Mouse (Mus musculus) spleen, adult 2 months (tissue): Measurements from ENCODE around the gene Rb1. TPM values are rescaled to one million over a fixed set of nuclear protein-coding genes. Genes with fewer than 3 reads are reported as not detected.
A peak's percentile ranks its signal among the peaks of the same experiment; 100 is the strongest.

Experiments used
- DNase-seq, 2 experiments: peaks; one replicate each; pipeline versions ENCODE4 v3.0.0 to v3.0.0-alpha.2; 2012 to 2021; ENCODE audit warnings: low spot score in 2 of 2, low read depth in 1 of 2
- H3K27ac ChIP-seq: fragments of 200-500 bp; 2 replicates; pipeline ENCODE4 v1.5.1; 2012; ENCODE audit warnings: low read length, inconsistent platforms; ENCODE audit not compliant: insufficient read depth
- H3K27me3 ChIP-seq: fragments of 200-500 bp; 2 replicates; pipeline ENCODE4 v1.6.1; 2012; ENCODE audit warnings: mild to moderate bottlenecking, moderate library complexity, low read length, inconsistent platforms; ENCODE audit not compliant: control insufficient read depth, insufficient read depth
- H3K36me3 ChIP-seq: fragments of 200-500 bp; 2 replicates; pipeline ENCODE4 v1.6.1; 2012; ENCODE audit warnings: mild to moderate bottlenecking, low read length, inconsistent platforms; ENCODE audit not compliant: control insufficient read depth, insufficient read depth
- H3K4me1 ChIP-seq: fragments of 200-500 bp; 2 replicates; pipeline ENCODE4 v1.6.1; 2011; ENCODE audit warnings: inconsistent platforms; ENCODE audit not compliant: control insufficient read depth, insufficient read depth, insufficient read length
- H3K4me3 ChIP-seq: fragments of 200-500 bp; 2 replicates; pipeline ENCODE4 v1.5.1; 2011; ENCODE audit warnings: mild to moderate bottlenecking, inconsistent platforms; ENCODE audit not compliant: insufficient read depth, insufficient read length; ENCODE audit errors: extremely low read depth
- CTCF ChIP-seq: fragments of 200-500 bp; IDR thresholded peaks from 2 replicates; pipeline ENCODE4 v1.5.1; 2011; ENCODE audit warnings: mild to moderate bottlenecking, inconsistent platforms; ENCODE audit not compliant: insufficient read depth, insufficient read length, insufficient replicate concordance; ENCODE audit errors: extremely low read depth
- POLR2A ChIP-seq: fragments of 200-500 bp; IDR thresholded peaks from 2 replicates; pipeline ENCODE4 v1.6.1; 2011; ENCODE audit warnings: low read depth, low read length, inconsistent platforms
- WGBS: fragments of 180-500 bp; shearing (Covaris S2); methylation state at CpG from one replicate; pipeline ENCODE4 v1.1.7; 2018; 5-methylcytosine and 5-hydroxymethylcytosine counted together
- polyA plus RNA-seq: library from polyadenylated mRNA; depleted of rRNA; stranded (reverse); fragments of >200 nt; gene quantifications from 2 replicates; pipeline ENCODE4 v1.2.3, GENCODE M21; 2012

The Rb1 gene
- polyA plus RNA-seq, 1 experiment: 5.2 TPM

GRCm38 (mm10) chr14:73177961-73178360 is 147.7 kb downstream of the Rb1 start:
- no peak overlapping the region for H3K4me3 ChIP-seq
- TF ChIP-seq CTCF: no peak
- no peak for TF ChIP-seq POLR2A
- H3K4me1 ChIP-seq: peaks cover 5% of the 10 kb centered on the region; the same call in 1 of the 2 replicates
- no peaks in the 10 kb centered on the region for H3K27me3 ChIP-seq
- no peak for DNase-seq
- no peak overlapping the region for H3K27ac ChIP-seq
- peaks cover 6% of the 10 kb centered on the region; the same call in 1 of the 2 replicates for H3K36me3 ChIP-seq
- WGBS: 88% methylated on average over 11 of the region's 11 CpGs

- 75% methylated on average over 5 of the region's 5 CpGs for WGBS
Measured at GRCm38 (mm10) chr14:73176266-73176665, 149.4 kb downstream of the Rb1 start.

GRCm38 (mm10) chr14:73175814-73176213 is 149.8 kb downstream of the Rb1 start:
- Histone ChIP-seq H3K27me3 (no peaks in the 10 kb centered on the region), H3K4me3 (no peak overlapping the region), H3K27ac (no peak overlapping the region), H3K36me3 (peaks cover 6% of the 10 kb centered on the region; the same call in 1 of the 2 replicates), H3K4me1 (peaks cover 5% of the 10 kb centered on the region; the same call in 1 of the 2 replicates)
- 27% methylated on average over 6 of the region's 6 CpGs for WGBS
- TF ChIP-seq CTCF (no peak), POLR2A (no peak)
- peak in 1 of 2 experiments; percentile 22 for DNase-seq

More at GRCm38 (mm10) chr14:73176266-73176665, 149.4 kb downstream of the Rb1 start:
- Histone ChIP-seq H3K27me3 (no peaks in the 10 kb centered on the region), H3K36me3 (peaks cover 6% of the 10 kb centered on the region; the same call in 1 of the 2 replicates), H3K4me1 (peaks cover 5% of the 10 kb centered on the region; the same call in 1 of the 2 replicates), H3K4me3 (no peak overlapping the region), H3K27ac (no peak overlapping the region)
- no peak for TF ChIP-seq POLR2A
- TF ChIP-seq CTCF: no peak
- DNase-seq: no peak

- 83% methylated on average over 1 of the region's 1 CpGs for WGBS
- H3K36me3 ChIP-seq: peaks cover 6% of the 10 kb centered on the region; the same call in 1 of the 2 replicates
- no peak for DNase-seq
- no peak overlapping the region for H3K27ac ChIP-seq
- TF ChIP-seq POLR2A (no peak), CTCF (no peak)
- 0 out of 2 replicates have a peak, but pooled peaks cover 2% of the 10 kb centered on the region for H3K4me1 ChIP-seq
- H3K27me3 ChIP-seq: no peaks in the 10 kb centered on the region
- no peak overlapping the region for H3K4me3 ChIP-seq
Measured at GRCm38 (mm10) chr14:73175031-73175430, 150.6 kb downstream of the Rb1 start.

GRCm38 (mm10) chr14:73174091-73174995 is 151.3 kb downstream of the Rb1 start:
- H3K36me3 ChIP-seq: peaks cover 6% of the 10 kb centered on the region; the same call in 1 of the 2 replicates
- no peak for DNase-seq
- no peaks in the 10 kb centered on the region for H3K27me3 ChIP-seq
- TF ChIP-seq CTCF: no peak
- no peak for TF ChIP-seq POLR2A
- 0 out of 2 replicates have a peak, but pooled peaks cover 2% of the 10 kb centered on the region for H3K4me1 ChIP-seq
- no peak overlapping the region for H3K27ac ChIP-seq
- H3K4me3 ChIP-seq: no peak overlapping the region
- WGBS: 91% methylated on average over 7 of the region's 7 CpGs

- Histone ChIP-seq H3K36me3 (peaks cover 6% of the 10 kb centered on the region; the same call in 1 of the 2 replicates), H3K27me3 (no peaks in the 10 kb centered on the region), H3K4me1 (0 out of 2 replicates have a peak, but pooled peaks cover 2% of the 10 kb centered on the region), H3K4me3 (no peak overlapping the region), H3K27ac (no peak overlapping the region)
- no peak for TF ChIP-seq POLR2A
- TF ChIP-seq CTCF: no peak
- DNase-seq: no peak
- WGBS: 64% methylated on average over 11 of the region's 11 CpGs
Measured at GRCm38 (mm10) chr14:73173662-73174061, 152.0 kb downstream of the Rb1 start.
